Mouse (Mus musculus): ENCODE results near the gene Anapc11. TPM values are rescaled to one million over a fixed set of nuclear protein-coding genes. Genes with fewer than 3 reads are reported as not detected.

Gene Anapc11
- polyA plus RNA-seq, 1 experiment from 2014 or later = 192 TPM

- peak; percentile 85 for ATAC-seq (ENCODE audit: low read depth)
- no peaks in the 10 kb centered on the region for H3K27me3 ChIP-seq
- H3K9me3 ChIP-seq = no peaks in the 10 kb centered on the region
- peaks cover 15% of the 10 kb centered on the region for H3K36me3 ChIP-seq
- peak overlapping the region; percentile 88 for H3K27ac ChIP-seq (replicated peaks)
- peak overlapping the region; percentile 92 for H3K4me3 ChIP-seq
- H3K4me2 ChIP-seq = peak overlapping the region; percentile 95
- H3K4me1 ChIP-seq (replicated peaks) = peaks cover 35% of the 10 kb centered on the region
- H3K9ac ChIP-seq = peak overlapping the region; percentile 96
- 1% methylated on average over 89 of the region's 116 CpGs for WGBS
These were observed 34.6 kb downstream of the Anapc11 start for GRCm38 (mm10) chr11:120632559-120633519.

GRCm38 (mm10) chr11:120633520-120634343 is 35.5 kb downstream of the Anapc11 start, which contains the start of gene Mafg:
TSS of gene Mafg (minus strand) at chr11:120633600.
- peaks cover 35% of the 10 kb centered on the region for H3K4me1 ChIP-seq (replicated peaks)
- 10% methylated on average over 58 of the region's 58 CpGs for WGBS
- peaks cover 9% of the 10 kb centered on the region for H3K36me3 ChIP-seq
- H3K4me3 ChIP-seq = peak within 1 kb of the TSS; percentile 92
- no peaks in the 10 kb centered on the region for H3K9me3 ChIP-seq
- H3K4me2 ChIP-seq = peak within 1 kb of the TSS; percentile 95
- H3K27me3 ChIP-seq = no peaks in the 10 kb centered on the region
- H3K27ac ChIP-seq (replicated peaks) = peak within 1 kb of the TSS; percentile 88
- ATAC-seq (ENCODE audit: low read depth) = peak; percentile 90
- H3K9ac ChIP-seq = peak within 1 kb of the TSS; percentile 96

- no peak overlapping the region for H3K9ac ChIP-seq
- no peak overlapping the region for H3K4me3 ChIP-seq
- H3K4me2 ChIP-seq = no peak overlapping the region
- WGBS = 83% methylated on average over 5 of the region's 5 CpGs
- H3K36me3 ChIP-seq = no peaks in the 10 kb centered on the region
- no peaks in the 10 kb centered on the region for H3K27me3 ChIP-seq
- no peak for ATAC-seq (ENCODE audit: low read depth)
- peaks cover 29% of the 10 kb centered on the region for H3K4me1 ChIP-seq (replicated peaks)
- H3K9me3 ChIP-seq = no peaks in the 10 kb centered on the region
- H3K27ac ChIP-seq (replicated peaks) = no peak overlapping the region
These were observed 36.6 kb downstream of the Anapc11 start for GRCm38 (mm10) chr11:120634810-120635209.

- no peak overlapping the region for H3K27ac ChIP-seq (replicated peaks)
- WGBS = 64% methylated on average over 9 of the region's 9 CpGs
These were observed 43.0 kb downstream of the Anapc11 start for GRCm38 (mm10) chr11:120641255-120641654.

GRCm38 (mm10) chr11:120641869-120642268 is 43.6 kb downstream of the Anapc11 start:
- no peak overlapping the region for H3K27ac ChIP-seq (replicated peaks)
- no peaks in the 10 kb centered on the region for H3K36me3 ChIP-seq
- WGBS = 77% methylated on average over 8 of the region's 8 CpGs
- no peak for ATAC-seq (ENCODE audit: low read depth)
- peak overlapping the region; percentile 78; the same call in 1 of the 2 replicates for H3K9ac ChIP-seq
- peak overlapping the region; percentile 82; the same call in 1 of the 2 replicates for H3K4me2 ChIP-seq
- H3K4me1 ChIP-seq (replicated peaks) = peaks cover 17% of the 10 kb centered on the region
- no peak overlapping the region for H3K4me3 ChIP-seq
- H3K27me3 ChIP-seq = 0 out of 2 replicates have a peak, but pooled peaks cover 4% of the 10 kb centered on the region
- H3K9me3 ChIP-seq = no peaks in the 10 kb centered on the region

More at GRCm38 (mm10) chr11:120641255-120641654, 43.0 kb downstream of the Anapc11 start:
- H3K4me2 ChIP-seq = no peak overlapping the region
- H3K27me3 ChIP-seq = 0 out of 2 replicates have a peak, but pooled peaks cover 4% of the 10 kb centered on the region
- no peak overlapping the region for H3K4me3 ChIP-seq
- no peak for ATAC-seq (ENCODE audit: low read depth)
- H3K4me1 ChIP-seq (replicated peaks) = peaks cover 17% of the 10 kb centered on the region
- no peaks in the 10 kb centered on the region for H3K9me3 ChIP-seq
- peak overlapping the region; percentile 34 for H3K9ac ChIP-seq
- H3K36me3 ChIP-seq = no peaks in the 10 kb centered on the region

- Histone ChIP-seq H3K9ac (peak overlapping the region; percentile 78), H3K9me3 (no peaks in the 10 kb centered on the region), H3K4me2 (peak overlapping the region; percentile 82), H3K4me1 (replicated peaks) (peaks cover 24% of the 10 kb centered on the region), H3K27me3 (0 out of 2 replicates have a peak, but pooled peaks cover 4% of the 10 kb centered on the region), H3K36me3 (no peaks in the 10 kb centered on the region), H3K4me3 (peak overlapping the region; percentile 49), H3K27ac (replicated peaks) (peak overlapping the region; percentile 34; the same call in 1 of the 2 replicates)
- ATAC-seq (ENCODE audit: low read depth) = peak; percentile 64
- WGBS = under 1% methylated on average over 18 of the region's 18 CpGs
These were observed 44.8 kb downstream of the Anapc11 start for GRCm38 (mm10) chr11:120642939-120643600.

GRCm38 (mm10) chr11:120643601-120643987 is 45.4 kb downstream of the Anapc11 start, which contains the start of gene Pycr1:
TSS of gene Pycr1 (minus strand) at chr11:120643769.
- ATAC-seq (ENCODE audit: low read depth) = peak; percentile 99
- no peaks in the 10 kb centered on the region for H3K36me3 ChIP-seq
- H3K4me2 ChIP-seq = peak within 1 kb of the TSS; percentile 82
- 0% methylated on average over 15 of the region's 15 CpGs for WGBS
- no peaks in the 10 kb centered on the region for H3K9me3 ChIP-seq
- 0 out of 2 replicates have a peak, but pooled peaks cover 4% of the 10 kb centered on the region for H3K27me3 ChIP-seq
- H3K4me3 ChIP-seq = peak within 1 kb of the TSS; percentile 49
- H3K27ac ChIP-seq (replicated peaks) = peak within 1 kb of the TSS; percentile 34; the same call in 1 of the 2 replicates
- peak within 1 kb of the TSS; percentile 78 for H3K9ac ChIP-seq
- H3K4me1 ChIP-seq (replicated peaks) = peaks cover 27% of the 10 kb centered on the region

- Histone ChIP-seq H3K27ac (replicated peaks) (no peak overlapping the region), H3K4me3 (no peak overlapping the region), H3K9me3 (no peaks in the 10 kb centered on the region), H3K36me3 (no peaks in the 10 kb centered on the region), H3K4me1 (replicated peaks) (peaks cover 25% of the 10 kb centered on the region), H3K27me3 (0 out of 2 replicates have a peak, but pooled peaks cover 2% of the 10 kb centered on the region), H3K4me2 (peak overlapping the region; percentile 53; the same call in 1 of the 2 replicates), H3K9ac (peak overlapping the region; percentile 65; the same call in 1 of the 2 replicates)
- 85% methylated on average over 35 of the region's 35 CpGs for WGBS
- ATAC-seq (ENCODE audit: low read depth) = no peak
These were observed 49.0 kb downstream of the Anapc11 start for GRCm38 (mm10) chr11:120647047-120647830.

GRCm38 (mm10) chr11:120648001-120648476 is 49.8 kb downstream of the Anapc11 start, which contains the start of gene Myadml2:
TSS of gene Myadml2 (minus strand) at chr11:120648158.
- no peaks in the 10 kb centered on the region for H3K36me3 ChIP-seq
- H3K9me3 ChIP-seq = no peaks in the 10 kb centered on the region
- peaks cover 17% of the 10 kb centered on the region for H3K4me1 ChIP-seq (replicated peaks)
- no peak for ATAC-seq (ENCODE audit: low read depth)
- peak within 1 kb of the TSS; percentile 22 for H3K4me3 ChIP-seq
- H3K27ac ChIP-seq (replicated peaks) = no peak within 1 kb of the TSS
- H3K4me2 ChIP-seq = peak within 1 kb of the TSS; percentile 53
- WGBS = 5% methylated on average over 13 of the region's 13 CpGs
- H3K9ac ChIP-seq = peak within 1 kb of the TSS; percentile 65
- no peaks in the 10 kb centered on the region for H3K27me3 ChIP-seq

GRCm38 (mm10) chr11:120651872-120652271 is 53.7 kb downstream of the Anapc11 start:
- Histone ChIP-seq H3K4me2 (no peak overlapping the region), H3K9me3 (no peaks in the 10 kb centered on the region), H3K36me3 (no peaks in the 10 kb centered on the region), H3K27me3 (peaks cover 12% of the 10 kb centered on the region; the same call in 1 of the 2 replicates), H3K27ac (replicated peaks) (no peak overlapping the region), H3K9ac (no peak overlapping the region), H3K4me1 (replicated peaks) (peaks cover 10% of the 10 kb centered on the region), H3K4me3 (no peak overlapping the region)
- WGBS = 76% methylated on average over 3 of the region's 3 CpGs
- no peak for ATAC-seq (ENCODE audit: low read depth)

Measured in neural tube, embryonic 13.5 days (tissue).